Mouse (Mus musculus) thymus, adult 2 months (tissue): Measurements from ENCODE around the gene Pitx1. TPM values are rescaled to one million over a fixed set of nuclear protein-coding genes. Genes with fewer than 3 reads are reported as not detected.

Source experiments
- DNase-seq: peaks from one replicate; pipeline ENCODE4 v3.0.0; 2021
- H3K27ac ChIP-seq: fragments of 200-500 bp; 2 replicates; pipeline ENCODE4 v1.5.1; 2012; ENCODE audit warnings: low read length, control low read depth; ENCODE audit not compliant: control insufficient read depth, insufficient read depth
- H3K27me3 ChIP-seq: fragments of 200-500 bp; 2 replicates; pipeline ENCODE4 v1.6.1; 2012; ENCODE audit warnings: mild to moderate bottlenecking, low read length, moderate library complexity, mixed read lengths; ENCODE audit not compliant: control insufficient read depth, insufficient read depth
- H3K36me3 ChIP-seq: fragments of 200-500 bp; 2 replicates; pipeline ENCODE4 v1.6.1; 2012; ENCODE audit warnings: mild to moderate bottlenecking, low read length, moderate library complexity; ENCODE audit not compliant: control insufficient read depth, insufficient read depth
- H3K4me1 ChIP-seq: fragments of 200-500 bp; replicated peaks from 2 replicates; pipeline ENCODE4 v1.6.1; 2012; ENCODE audit warnings: low read length; ENCODE audit not compliant: control insufficient read depth, insufficient read depth
- H3K4me3 ChIP-seq: fragments of 200-500 bp; 2 replicates; pipeline ENCODE4 v1.5.1; 2012; ENCODE audit warnings: mild to moderate bottlenecking, low read length, control low read depth, moderate library complexity; ENCODE audit not compliant: control insufficient read depth, insufficient read depth
- CTCF ChIP-seq: fragments of 200-500 bp; IDR thresholded peaks from 2 replicates; pipeline ENCODE4 v1.5.1; 2012; ENCODE audit warnings: mild to moderate bottlenecking, control low read depth, low read length, moderate library complexity, borderline replicate concordance; ENCODE audit not compliant: control insufficient read depth, poor library complexity, insufficient read depth; ENCODE audit errors: extremely low read depth
- POLR2A ChIP-seq: fragments of 200-500 bp; IDR thresholded peaks from 2 replicates; pipeline ENCODE4 v1.6.1; 2012; ENCODE audit warnings: mild to moderate bottlenecking, low read length, control low read depth, moderate library complexity; ENCODE audit not compliant: control insufficient read depth, poor library complexity, insufficient read depth; ENCODE audit errors: extremely low read depth
- WGBS: fragments of 180-500 bp; shearing (Covaris S2); methylation state at CpG from one replicate; pipeline ENCODE4 v1.1.7; 2018; 5-methylcytosine and 5-hydroxymethylcytosine counted together
- polyA plus RNA-seq: library from polyadenylated mRNA; depleted of rRNA; stranded (reverse); fragments of >200 nt; gene quantifications from 2 replicates; pipeline ENCODE4 v1.2.3, GENCODE M21; 2012; rRNA removed

The Pitx1 gene
- polyA plus RNA-seq, 1 experiment = 0.07 TPM

DNA sequence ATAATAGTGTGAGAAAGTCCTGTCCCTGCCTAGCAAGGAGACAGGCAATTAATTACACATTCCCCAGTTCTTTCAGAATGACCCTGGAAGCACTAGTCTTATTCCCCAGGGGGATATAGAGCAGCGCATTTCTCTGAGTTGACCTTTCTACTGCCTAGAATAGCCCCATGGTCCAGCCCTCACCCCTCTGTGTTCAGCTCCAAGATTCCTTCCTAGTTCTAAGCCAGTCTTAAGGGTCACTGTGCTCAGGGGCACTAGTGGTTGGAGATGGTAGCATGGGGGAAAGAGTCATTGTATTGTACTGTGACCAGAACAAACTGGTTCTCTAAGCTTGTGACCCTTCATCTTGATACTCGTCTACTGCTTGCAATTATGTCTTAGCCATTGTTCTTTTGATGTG, 34.7 kb downstream of the Pitx1 start:
- no peak overlapping the region for H3K27ac ChIP-seq
- no peak overlapping the region for H3K4me3 ChIP-seq
- H3K27me3 ChIP-seq = no peaks in the 10 kb centered on the region
- H3K4me1 ChIP-seq = no peaks in the 10 kb centered on the region
- no peak for TF ChIP-seq POLR2A
- no peak for TF ChIP-seq CTCF
- 91% methylated on average over 2 of the region's 2 CpGs for WGBS
- DNase-seq = no peak
- no peaks in the 10 kb centered on the region for H3K36me3 ChIP-seq

DNA sequence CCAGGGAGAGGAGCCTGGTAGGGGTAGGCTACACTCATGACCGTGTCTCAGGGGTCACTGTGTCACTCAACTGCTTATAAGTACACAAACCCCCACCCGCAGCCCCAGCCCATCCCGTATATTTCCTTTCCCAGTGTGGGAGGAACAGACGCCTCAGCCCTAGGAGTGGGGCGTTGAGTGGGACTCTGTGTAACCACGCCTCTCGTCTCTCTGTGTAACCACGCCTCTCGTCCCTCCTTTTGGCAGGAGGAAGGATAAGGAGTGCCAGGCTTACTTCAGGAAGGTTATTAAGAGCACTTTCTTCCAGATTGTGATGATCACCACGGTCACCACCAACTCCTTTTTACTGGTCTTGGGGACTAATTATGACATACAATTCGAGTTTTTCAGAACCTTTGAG, 49.9 kb downstream of the Pitx1 start:
- Histone ChIP-seq H3K4me3 (no peak overlapping the region), H3K36me3 (no peaks in the 10 kb centered on the region), H3K27ac (no peak overlapping the region), H3K27me3 (no peaks in the 10 kb centered on the region), H3K4me1 (no peaks in the 10 kb centered on the region)
- TF ChIP-seq CTCF = no peak
- DNase-seq = no peak
- WGBS = 79% methylated on average over 11 of the region's 11 CpGs

DNA sequence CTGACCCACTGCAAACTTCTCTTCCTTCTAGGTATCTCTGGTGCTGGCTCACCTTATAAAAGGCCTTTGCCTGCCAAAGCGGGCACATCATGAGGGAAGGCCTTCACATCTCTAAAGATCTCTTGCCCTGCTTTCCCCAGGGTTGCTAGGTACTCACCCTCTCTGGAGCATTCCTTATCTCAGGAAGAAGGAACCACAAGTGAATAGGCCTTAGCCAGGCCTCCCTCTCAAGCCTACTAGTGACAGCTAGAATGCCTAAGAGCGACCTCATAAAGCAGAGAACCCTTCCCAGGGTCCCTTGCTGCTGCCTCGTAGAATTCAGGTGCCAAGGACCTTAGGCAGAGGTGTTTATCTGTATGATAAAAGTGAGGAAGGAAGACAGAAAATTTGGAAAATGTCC, 51.7 kb downstream of the Pitx1 start, which contains the start of gene Catsper3:
Catsper3 (plus strand) TSS at position 301 of the 400 bp plus-strand sequence.
- Histone ChIP-seq H3K27ac (no peak within 1 kb of the TSS), H3K4me3 (no peak within 1 kb of the TSS), H3K36me3 (no peaks in the 10 kb centered on the region), H3K27me3 (no peaks in the 10 kb centered on the region), H3K4me1 (no peaks in the 10 kb centered on the region)
- 96% methylated on average over 3 of the region's 3 CpGs for WGBS
- TF ChIP-seq CTCF (no peak), POLR2A (no peak)
- no peak for DNase-seq

DNA sequence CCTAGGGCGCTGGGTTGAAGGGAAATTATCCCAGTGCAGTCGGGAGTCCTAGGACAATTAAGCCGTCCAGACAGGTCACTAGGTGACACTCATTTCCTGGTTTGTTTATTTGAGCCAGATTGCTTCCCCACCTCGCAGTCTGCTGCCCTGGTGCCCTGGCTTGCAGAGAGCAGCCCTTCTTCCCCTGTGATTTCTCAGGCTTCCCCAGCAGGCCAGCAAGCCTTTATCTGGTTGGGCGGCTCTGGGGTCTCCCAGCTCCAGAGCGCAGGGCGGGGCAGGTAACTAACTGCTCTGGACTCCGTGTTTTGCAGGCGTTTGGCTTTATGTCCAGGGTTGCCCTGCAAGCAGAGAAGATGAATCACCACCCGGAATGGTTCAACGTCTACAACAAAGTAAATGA, 60.9 kb downstream of the Pitx1 start:
- Histone ChIP-seq H3K36me3 (no peaks in the 10 kb centered on the region), H3K4me1 (no peaks in the 10 kb centered on the region), H3K27ac (no peak overlapping the region), H3K27me3 (no peaks in the 10 kb centered on the region), H3K4me3 (no peak overlapping the region)
- peak; percentile 16; the same call in 1 of the 2 replicates for TF ChIP-seq POLR2A
- no peak for TF ChIP-seq CTCF
- DNase-seq = no peak
- 90% methylated on average over 11 of the region's 11 CpGs for WGBS

Other genes with a start within 250 kb of the Pitx1 start
- 45.3 and 47.2 TPM in 2 replicates for gene B4galt7, start 236.3 kb downstream of the Pitx1 start, polyA plus RNA-seq
- gene Caml, start 213.2 kb downstream of the Pitx1 start, polyA plus RNA-seq = 15.7 and 17.8 TPM in 2 replicates
- 25.3 and 29.5 TPM in 2 replicates for gene Ddx46, start 201.2 kb downstream of the Pitx1 start, polyA plus RNA-seq
- gene B230219D22Rik, start 143.1 kb downstream of the Pitx1 start, polyA plus RNA-seq = 61.2 and 62.1 TPM in 2 replicates
- 48.9 and 50.8 TPM in 2 replicates for gene Txndc15, start 121.5 kb downstream of the Pitx1 start, polyA plus RNA-seq
- gene Pcbd2, start 108.8 kb downstream of the Pitx1 start, polyA plus RNA-seq = 12.6 and 18.2 TPM in 2 replicates
- not detected in 2 replicates for gene Catsper3, start 51.6 kb downstream of the Pitx1 start, polyA plus RNA-seq